Mouse (Mus musculus): ENCODE measurements around the gene Fuom. TPM values are rescaled to one million over a fixed set of nuclear protein-coding genes. Genes with fewer than 3 reads are reported as not detected.

Gene Fuom
- total RNA-seq, 2 experiments from 2014 or later: 36.4 to 40.8 TPM

GRCm38 (mm10) chr7:140062307-140062706 is 39.9 kb downstream of the Fuom start:
- peak; percentile 33 to 45 for DNase-seq (ENCODE audit: low spot score in 2 of 2)
- intact Hi-C loops (cut with DNase I): loop anchor here (5.0 to 10.0 kb wide), 2 partner anchors 415 to 448 kb away; no protein-coding TSS in a partner anchor

- intact Hi-C loops (cut with DNase I): loop anchor here (5.0 to 10.0 kb wide), 2 partner anchors 414 to 447 kb away; no protein-coding TSS in a partner anchor
- DNase-seq (ENCODE audit: low spot score in 2 of 2): no peak
Observed at GRCm38 (mm10) chr7:140061832-140062130, 40.5 kb downstream of the Fuom start.

GRCm38 (mm10) chr7:140060936-140061831 is 41.1 kb downstream of the Fuom start:
- intact Hi-C loops (cut with DNase I): loop anchor here (5.0 to 10.0 kb wide), 2 partner anchors 414 to 446 kb away; no protein-coding TSS in a partner anchor

GRCm38 (mm10) chr7:140059601-140060000 is 42.6 kb downstream of the Fuom start:
- intact Hi-C loops (cut with DNase I): loop anchor here (10.0 kb wide), 1 partner anchor 155 kb away; no protein-coding TSS in a partner anchor
- DNase-seq (ENCODE audit: low spot score in 2 of 2): no peak

More at GRCm38 (mm10) chr7:140060936-140061831, 41.1 kb downstream of the Fuom start:
- DNase-seq (ENCODE audit: low spot score in 2 of 2): peak in 1 of 2 experiments; percentile 28

- intact Hi-C loops (cut with DNase I): loop anchor here (10.0 kb wide), 1 partner anchor 154 kb away; no protein-coding TSS in a partner anchor
- no peak for DNase-seq (ENCODE audit: low spot score in 2 of 2)
Observed at GRCm38 (mm10) chr7:140058528-140058927, 43.7 kb downstream of the Fuom start.

- intact Hi-C loops (cut with DNase I): loop anchor here (10.0 kb wide), 1 partner anchor 153 kb away; no protein-coding TSS in a partner anchor
- DNase-seq (ENCODE audit: low spot score in 2 of 2): peak in 1 of 2 experiments; percentile 17
Observed at GRCm38 (mm10) chr7:140057413-140058407, 44.5 kb downstream of the Fuom start.

- intact Hi-C loops (cut with DNase I): loop anchor here (10.0 kb wide), 1 partner anchor 149 kb away; no protein-coding TSS in a partner anchor
- DNase-seq (ENCODE audit: low spot score in 2 of 2): peak; percentile 21 to 65
Observed at GRCm38 (mm10) chr7:140054124-140054523, 48.1 kb downstream of the Fuom start.

- DNase-seq (ENCODE audit: low spot score in 2 of 2): no peak
- intact Hi-C loops (cut with DNase I): no loop called here
Observed at GRCm38 (mm10) chr7:140049115-140049689, 53.0 kb downstream of the Fuom start.

GRCm38 (mm10) chr7:140048361-140049114 is 53.7 kb downstream of the Fuom start, which contains the start of gene Msx3:
Gene Msx3 (minus strand): TSS chr7:140049089.
- intact Hi-C loops (cut with DNase I): no loop called here

GRCm38 (mm10) chr7:140047811-140048311 is 54.4 kb downstream of the Fuom start:
- intact Hi-C loops (cut with DNase I): no loop called here
- no peak for DNase-seq (ENCODE audit: low spot score in 2 of 2)

More at GRCm38 (mm10) chr7:140048361-140049114, 53.7 kb downstream of the Fuom start, which contains the start of gene Msx3:
- no peak for DNase-seq (ENCODE audit: low spot score in 2 of 2)

Other genes starting within 250 kb of the Fuom start
- gene Kndc1, start 207.7 kb downstream of the Fuom start, total RNA-seq (2021): 10 to 100 TPM; 41.1 to 52.5 TPM
- gene Utf1, start 158.7 kb downstream of the Fuom start, total RNA-seq (2021): not detected
- gene 6430531B16Rik, start 123.7 kb downstream of the Fuom start, total RNA-seq (2021): under 1 TPM; 0.79 to 0.89 TPM
- 1 to 10 TPM; 1.3 to 2.0 TPM for gene Adam8, start 109.9 kb downstream of the Fuom start, total RNA-seq (2021)
- 10 to 100 TPM; 18.8 to 25.9 TPM for gene Zfp511, start 66.0 kb downstream of the Fuom start, total RNA-seq (2021)
- gene Tubgcp2, start 65.8 kb downstream of the Fuom start, total RNA-seq (2021): 10 to 100 TPM; 38.2 to 38.4 TPM
- under 1 TPM; 0.29 to 0.30 TPM for gene Msx3, start 53.4 kb downstream of the Fuom start, total RNA-seq (2021)
- gene Caly, start 19.9 kb downstream of the Fuom start, total RNA-seq (2021): 100 to 1,000 TPM; 181 to 224 TPM
- gene Prap1, start 9.0 kb downstream of the Fuom start, total RNA-seq (2021): not detected
- 1 to 10 TPM; 5.3 to 5.6 TPM for gene Paox, start 13.4 kb upstream of the Fuom start, total RNA-seq (2021)
- gene Echs1, start 14.0 kb upstream of the Fuom start, total RNA-seq (2021): 10 to 100 TPM; 49.1 to 55.7 TPM
- gene Mtg1, start 35.1 kb upstream of the Fuom start, total RNA-seq (2021): 10 to 100 TPM; 19.5 to 21.8 TPM
- 100 to 1,000 TPM; 213 to 214 TPM for gene Sprn, start 52.4 kb upstream of the Fuom start, total RNA-seq (2021)
- not detected for gene Olfr522, start 62.3 kb upstream of the Fuom start, total RNA-seq (2021)
- gene Olfr523, start 70.8 kb upstream of the Fuom start, total RNA-seq (2021): under 1 TPM in 1 of 2 experiments, not detected in 1; 0.11 TPM
- not detected for gene Olfr524, start 103.5 kb upstream of the Fuom start, total RNA-seq (2021)
- gene Cd163l1, start 115.8 kb upstream of the Fuom start, total RNA-seq (2021): under 1 TPM in 1 of 2 experiments, not detected in 1; 0.18 TPM
- gene 5830411N06Rik, start 144.8 kb upstream of the Fuom start, total RNA-seq (2021): not detected
- not detected for gene Olfr525, start 218.4 kb upstream of the Fuom start, total RNA-seq (2021)
- gene Olfr527, start 231.6 kb upstream of the Fuom start, total RNA-seq (2021): not detected